Mouse (Mus musculus) MEL (cell line): Measurements from ENCODE around the gene Gpr84. TPM values are rescaled to one million over a fixed set of nuclear protein-coding genes. Genes with fewer than 3 reads are reported as not detected.

ENCODE experiments used
- DNase-seq: peaks from one replicate; pipeline ENCODE4 v3.0.0; 2011; ENCODE audit warnings: low read depth, low spot score
- H3K27ac ChIP-seq: 2 replicates; pipeline ENCODE4 v1.5.1; 2012; ENCODE audit warnings: low read depth, mild to moderate bottlenecking, control low read depth, low read length, moderate library complexity; ENCODE audit not compliant: control insufficient read depth
- H3K27me3 ChIP-seq, 2 experiments: fragments of 150-350 bp in 1 of 2; sonication (generic) in 1 of 2; 2 replicates each; pipeline ENCODE4 v1.6.1; 2012; ENCODE audit warnings: low read length in 2 of 2, mild to moderate bottlenecking in 2 of 2, improper control_type of control experiment in 1 of 2, moderate library complexity in 1 of 2; ENCODE audit not compliant: insufficient read depth in 2 of 2, control insufficient read depth in 1 of 2
- H3K36me3 ChIP-seq, 2 experiments: 2 replicates each; pipeline ENCODE4 v1.6.1; 2012 to 2014; ENCODE audit warnings: low read length in 2 of 2, improper control_type of control experiment in 1 of 2, inconsistent platforms in 1 of 2, mild to moderate bottlenecking in 1 of 2; ENCODE audit not compliant: insufficient read depth in 2 of 2, control insufficient read depth in 1 of 2
- H3K4me1 ChIP-seq, 2 experiments: fragments of 150-350 bp in 1 of 2; sonication (generic) in 1 of 2; 2 replicates each; pipeline ENCODE4 v1.6.1; 2012; ENCODE audit warnings: low read length in 2 of 2, improper control_type of control experiment in 1 of 2, mild to moderate bottlenecking in 1 of 2; ENCODE audit not compliant: insufficient read depth in 2 of 2, control insufficient read depth in 1 of 2
- H3K4me3 ChIP-seq, 2 experiments: fragments of 150-350 bp in 1 of 2; sonication (generic) in 1 of 2; 2 replicates each; pipeline ENCODE4 v1.5.1; 2012; ENCODE audit warnings: low read depth in 2 of 2, low read length in 2 of 2, mild to moderate bottlenecking in 2 of 2, moderate library complexity in 2 of 2, control low read depth in 1 of 2, improper control_type of control experiment in 1 of 2; ENCODE audit not compliant: control insufficient read depth in 1 of 2, insufficient read depth in 1 of 2
- H3K79me2 ChIP-seq: 2 replicates; pipeline ENCODE4 v1.6.1; 2012; ENCODE audit warnings: mild to moderate bottlenecking, low read length, moderate library complexity; ENCODE audit not compliant: control insufficient read depth, poor library complexity, insufficient read depth
- H3K9ac ChIP-seq: 2 replicates; pipeline ENCODE4 v1.6.1; 2012; ENCODE audit warnings: low read depth, mild to moderate bottlenecking, control low read depth, low read length, moderate library complexity; ENCODE audit not compliant: control insufficient read depth, poor library complexity, severe bottlenecking
- H3K9me3 ChIP-seq: fragments of 150-350 bp; sonication (generic); replicated peaks from 2 replicates; pipeline ENCODE4 v1.6.1; 2012; ENCODE audit warnings: mild to moderate bottlenecking, low read length, improper control_type of control experiment, moderate library complexity; ENCODE audit not compliant: insufficient read depth
- BHLHE40 ChIP-seq: IDR thresholded peaks from 2 replicates; pipeline ENCODE4 v1.6.1; 2012; ENCODE audit warnings: low read depth, mild to moderate bottlenecking, inconsistent platforms, low read length, improper control_type of control experiment, borderline replicate concordance
- CHD2 ChIP-seq: IDR thresholded peaks from 2 replicates; pipeline ENCODE4 v1.6.1; 2011; ENCODE audit warnings: low read length, improper control_type of control experiment
- CTCF ChIP-seq, 3 experiments: IDR thresholded peaks in 2 of 3; conservative IDR thresholded peaks in 1 of 3; 2 replicates each; pipeline ENCODE4 v1.5.1; 2011 to 2012; ENCODE audit warnings: low read length in 3 of 3, low read depth in 2 of 3, mild to moderate bottlenecking in 2 of 3, improper control_type of control experiment in 1 of 3, inconsistent platforms in 1 of 3, mixed read lengths in 1 of 3, moderate library complexity in 1 of 3; ENCODE audit not compliant: control insufficient read depth in 1 of 3, insufficient read depth in 1 of 3, poor library complexity in 1 of 3, severe bottlenecking in 1 of 3
- GATA1 ChIP-seq: IDR thresholded peaks from 2 replicates; pipeline ENCODE4 v1.6.1; 2011; ENCODE audit warnings: low read depth, low read length, improper control_type of control experiment
- JUND ChIP-seq: IDR thresholded peaks from 2 replicates; pipeline ENCODE4 v1.6.1; 2011; ENCODE audit warnings: low read depth, mild to moderate bottlenecking, improper control_type of control experiment, low read length
- MAZ ChIP-seq: IDR thresholded peaks from 2 replicates; pipeline ENCODE4 v1.6.1; 2012; ENCODE audit warnings: low read depth, mild to moderate bottlenecking, inconsistent platforms, low read length, improper control_type of control experiment
- MYB ChIP-seq: IDR thresholded peaks from 2 replicates; pipeline ENCODE4 v1.6.1; 2011; ENCODE audit warnings: mild to moderate bottlenecking, low read depth, low read length, improper control_type of control experiment
- MYC ChIP-seq: IDR thresholded peaks from 2 replicates; pipeline ENCODE4 v1.6.1; 2011; ENCODE audit warnings: low read depth, mild to moderate bottlenecking, low read length, improper control_type of control experiment, moderate library complexity
- NRF1 ChIP-seq: IDR thresholded peaks from 2 replicates; pipeline ENCODE4 v1.6.1; 2014; ENCODE audit warnings: low read depth, mild to moderate bottlenecking, inconsistent platforms, low read length, improper control_type of control experiment, moderate library complexity; ENCODE audit not compliant: poor library complexity, insufficient read depth, severe bottlenecking
- POLR2A ChIP-seq, 2 experiments: IDR thresholded peaks; 2 replicates each; pipeline ENCODE4 v1.6.1; 2011 to 2012; ENCODE audit warnings: low read length in 2 of 2, mild to moderate bottlenecking in 2 of 2, control low read depth in 1 of 2, improper control_type of control experiment in 1 of 2, low read depth in 1 of 2, moderate library complexity in 1 of 2; ENCODE audit not compliant: control insufficient read depth in 1 of 2, insufficient read depth in 1 of 2, poor library complexity in 1 of 2
- POLR2AphosphoS2 ChIP-seq: IDR thresholded peaks from 2 replicates; pipeline ENCODE4 v1.6.1; 2011; ENCODE audit warnings: low read length, improper control_type of control experiment
- POLR2AphosphoS5 ChIP-seq: IDR thresholded peaks from 2 replicates; pipeline ENCODE4 v1.6.1; 2012; ENCODE audit warnings: low read depth, borderline replicate concordance, mild to moderate bottlenecking, inconsistent platforms, low read length, moderate library complexity, mixed read lengths
- RAD21 ChIP-seq: IDR thresholded peaks from 2 replicates; pipeline ENCODE4 v1.6.1; 2011; ENCODE audit warnings: mild to moderate bottlenecking, low read depth, low read length, improper control_type of control experiment
- RCOR1 ChIP-seq: IDR thresholded peaks from 2 replicates; pipeline ENCODE4 v1.6.1; 2012; ENCODE audit warnings: low read depth, mild to moderate bottlenecking, inconsistent platforms, low read length, improper control_type of control experiment
- SIN3A ChIP-seq: IDR thresholded peaks from 2 replicates; pipeline ENCODE4 v1.6.1; 2012; ENCODE audit warnings: low read length, improper control_type of control experiment, inconsistent platforms
- SMC3 ChIP-seq: IDR thresholded peaks from 2 replicates; pipeline ENCODE4 v1.6.1; 2011; ENCODE audit warnings: low read depth, low read length, improper control_type of control experiment
- TAL1 ChIP-seq: IDR thresholded peaks from 2 replicates; pipeline ENCODE4 v1.6.1; 2012; ENCODE audit warnings: mild to moderate bottlenecking, inconsistent platforms, low read length, moderate library complexity, mixed read lengths
- TBP ChIP-seq: IDR thresholded peaks from 2 replicates; pipeline ENCODE4 v1.8.0; 2011; ENCODE audit warnings: low read depth, low read length, improper control_type of control experiment
- TCF12 ChIP-seq: IDR thresholded peaks from 2 replicates; pipeline ENCODE4 v1.6.1; 2014; ENCODE audit warnings: low read depth, mild to moderate bottlenecking, inconsistent platforms, low read length, improper control_type of control experiment, moderate library complexity
- UBTF ChIP-seq: IDR thresholded peaks from 2 replicates; pipeline ENCODE4 v1.6.1; 2012; ENCODE audit warnings: low read depth, mild to moderate bottlenecking, inconsistent platforms, low read length, improper control_type of control experiment, moderate library complexity, borderline replicate concordance; ENCODE audit not compliant: insufficient read depth
- ZC3H11A ChIP-seq: IDR thresholded peaks from 2 replicates; pipeline ENCODE4 v1.6.1; 2012; ENCODE audit warnings: low read depth, mild to moderate bottlenecking, inconsistent platforms, low read length, improper control_type of control experiment
- ZKSCAN1 ChIP-seq: IDR thresholded peaks from 2 replicates; pipeline ENCODE4 v1.6.1; 2012; ENCODE audit warnings: low read depth, mild to moderate bottlenecking, inconsistent platforms, low read length, improper control_type of control experiment, moderate library complexity
- ZMIZ1 ChIP-seq: IDR thresholded peaks from 2 replicates; pipeline ENCODE4 v1.6.1; 2012; ENCODE audit warnings: low read depth, mild to moderate bottlenecking, inconsistent platforms, low read length, improper control_type of control experiment, moderate library complexity
- ZNF384 ChIP-seq: IDR thresholded peaks from 2 replicates; pipeline ENCODE4 v1.6.1; 2012; ENCODE audit warnings: low read depth, mild to moderate bottlenecking, inconsistent platforms, low read length, improper control_type of control experiment
- polyA plus RNA-seq, 2 experiments: library from polyadenylated mRNA; stranded (reverse) in 1 of 2; unstranded in 1 of 2; fragments of >175 nt in 1 of 2; fragments of >200 nt in 1 of 2; gene quantifications; 2 replicates each; pipeline versions ENCODE4 v1.2.1 to v1.2.4; 2012; ENCODE audit warnings: low replicate concordance in 2 of 2, low read depth in 1 of 2; ENCODE audit not compliant: insufficient read length in 2 of 2, insufficient read depth in 1 of 2, missing spikeins in 1 of 2
- total RNA-seq: library from RNA; depleted of rRNA; stranded (reverse); fragments of 300-350 nt; gene quantifications from 2 replicates; pipeline ENCODE4 v1.2.3, GENCODE M21; 2012

Gpr84 gene
- total and polyA plus RNA-seq, 3 experiments, result 0.12 to 0.21 TPM; not detected in 1

- H3K4me1 ChIP-seq, result no peaks in the 10 kb centered on the region
- H3K27me3 ChIP-seq, result no peaks in the 10 kb centered on the region
- H3K79me2 ChIP-seq, result no peaks in the 10 kb centered on the region
- TF ChIP-seq ZMIZ1, result no peak
- TF ChIP-seq TAL1, result no peak
- TF ChIP-seq ZNF384, result 0 out of 2 replicates have a peak, but pooled peaks have one; percentile 26
- TF ChIP-seq MYC, result peak; percentile 38; the same call in 1 of the 2 replicates
- TF ChIP-seq CTCF (IDR thresholded peaks at IDR 0.05 in 2 of 3, conservative IDR thresholded peaks at IDR 0.05 in 1 of 3; ENCODE audit: control insufficient read depth in 1 of 3, insufficient read depth in 1 of 3, low read depth in 2 of 3, low read length in 3 of 3, poor library complexity in 1 of 3, severe bottlenecking in 1 of 3), result peak; percentile 27 to 66 (median 63)
- TF ChIP-seq SMC3, result peak; percentile 45
- no peak for TF ChIP-seq ZC3H11A
- TF ChIP-seq TBP, result no peak
- no peak for TF ChIP-seq GATA1
- no peak for TF ChIP-seq POLR2AphosphoS5
- peak; percentile 28; the same call in 1 of the 2 replicates for TF ChIP-seq SIN3A
- TF ChIP-seq MYB, result no peak
- TF ChIP-seq POLR2A (IDR thresholded peaks at IDR 0.05; ENCODE audit: control insufficient read depth in 1 of 2, insufficient read depth in 1 of 2, low read depth in 1 of 2, low read length in 2 of 2, poor library complexity in 1 of 2), result 0 out of 4 replicates have a peak, but pooled peaks of 1 of the 2 experiments have one; percentile 8
- TF ChIP-seq MAZ, result peak; percentile 50; the same call in 1 of the 2 replicates
- TF ChIP-seq RAD21, result peak; percentile 53
- TF ChIP-seq JUND, result peak; percentile 98
- TF ChIP-seq BHLHE40, result no peak
- no peak for TF ChIP-seq CHD2
- no peak for TF ChIP-seq POLR2AphosphoS2
- DNase-seq, result peak; percentile 82
- H3K4me3 ChIP-seq, result no peak overlapping the region
- H3K9ac ChIP-seq, result no peak overlapping the region
- H3K36me3 ChIP-seq, result peaks cover 0 to 6% of the 10 kb centered on the region in 2 experiments; a peak in 2 of 4 replicates
- H3K27ac ChIP-seq, result no peak overlapping the region
- no peaks in the 10 kb centered on the region for H3K9me3 ChIP-seq
Observed at GRCm38 (mm10) chr15:103347275-103347684, 36.9 kb upstream of the Gpr84 start.

- Histone ChIP-seq H3K36me3 (peaks cover 0 to 6% of the 10 kb centered on the region in 2 experiments; a peak in 2 of 4 replicates), H3K4me1 (no peaks in the 10 kb centered on the region)
Observed at GRCm38 (mm10) chr15:103345789-103346188, 35.4 kb upstream of the Gpr84 start.

More at GRCm38 (mm10) chr15:103345789-103346188, 35.4 kb upstream of the Gpr84 start:
- Histone ChIP-seq H3K9me3 (no peaks in the 10 kb centered on the region), H3K9ac (no peak overlapping the region), H3K27ac (no peak overlapping the region), H3K4me3 (no peak overlapping the region), H3K79me2 (no peaks in the 10 kb centered on the region), H3K27me3 (no peaks in the 10 kb centered on the region)
- TF ChIP-seq TCF12 (no peak), UBTF (no peak), POLR2AphosphoS2 (no peak), BHLHE40 (no peak), POLR2A (IDR thresholded peaks at IDR 0.05; ENCODE audit: control insufficient read depth in 1 of 2, insufficient read depth in 1 of 2, low read depth in 1 of 2, low read length in 2 of 2, poor library complexity in 1 of 2) (no peak), ZNF384 (no peak), RCOR1 (no peak), MAZ (no peak), ZKSCAN1 (no peak), MYC (no peak), NRF1 (no peak), TBP (no peak), JUND (no peak), TAL1 (no peak)
- DNase-seq, result no peak
